Mouse (Mus musculus) thymus, postnatal 10 days (tissue): ENCODE results near the gene Trabd2b.

Experiments used
- DNase-seq, 2 experiments: peaks; one replicate each; pipeline ENCODE4 v3.0.0; 2021; ENCODE audit warnings: low spot score in 2 of 2

Gene Trabd2b

DNA sequence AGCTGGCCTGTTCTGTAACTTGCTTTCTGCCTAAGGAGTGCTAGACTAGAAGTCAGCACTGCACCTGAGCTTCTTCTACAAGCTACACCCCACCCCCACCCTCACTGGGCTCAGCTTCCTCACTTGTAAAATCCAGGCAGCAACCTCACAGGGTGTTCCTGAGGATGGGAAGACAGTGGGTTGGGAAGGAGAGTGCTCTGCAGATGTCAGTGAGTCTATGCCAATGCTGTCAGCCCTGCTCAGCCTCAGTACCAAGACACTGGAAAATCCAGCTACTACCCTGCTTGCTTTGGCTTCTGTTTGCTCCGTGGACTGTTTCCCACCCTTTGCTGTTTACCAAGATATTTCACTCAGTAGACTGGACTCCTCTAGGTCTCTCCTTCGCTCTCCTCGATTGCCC lies 36.1 kb downstream of the Trabd2b start:
- DNase-seq, result no peak

DNA sequence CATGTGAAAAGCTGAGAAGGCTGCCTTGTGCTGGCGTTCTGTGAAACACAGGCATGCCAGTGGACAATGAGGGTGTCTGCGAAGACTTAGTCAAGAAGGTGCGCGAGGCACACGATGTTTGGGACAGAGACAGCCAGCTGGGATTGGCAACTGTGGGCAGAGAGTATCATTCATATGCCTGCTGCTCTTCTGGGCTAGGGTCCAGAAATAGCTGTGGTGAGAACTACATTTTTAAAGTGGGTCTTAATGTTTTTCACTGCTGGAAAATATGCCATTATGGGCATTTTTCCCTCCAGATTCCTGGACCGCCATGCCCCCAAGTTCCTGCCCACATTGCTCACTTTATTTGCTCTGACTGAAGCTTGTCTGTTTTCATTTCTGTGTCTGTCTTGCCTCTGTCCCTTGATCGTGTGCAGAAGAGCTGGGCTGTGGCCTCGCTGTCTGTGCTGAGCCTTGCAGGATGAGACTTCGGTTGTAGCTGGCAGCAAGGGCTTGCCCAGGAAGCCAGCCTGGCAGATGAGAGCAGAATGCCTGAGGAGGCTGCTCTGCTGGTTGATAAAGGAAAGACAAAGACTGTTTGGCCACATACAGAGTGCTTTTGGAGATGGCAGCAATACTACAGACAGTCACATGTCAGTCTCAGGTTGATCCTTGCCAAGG lies 42.0 kb downstream of the Trabd2b start:
- no peak for DNase-seq

GRCm38 (mm10) chr4:114453101-114453500 lies 46.6 kb downstream of the Trabd2b start:
- DNase-seq, result no peak

- DNase-seq, result no peak
Measured at GRCm38 (mm10) chr4:114454016-114454415, 47.5 kb downstream of the Trabd2b start.

GRCm38 (mm10) chr4:114454495-114455186 lies 48.1 kb downstream of the Trabd2b start:
- DNase-seq, result no peak

GRCm38 (mm10) chr4:114457111-114457510 lies 50.6 kb downstream of the Trabd2b start:
- no peak for DNase-seq

DNA sequence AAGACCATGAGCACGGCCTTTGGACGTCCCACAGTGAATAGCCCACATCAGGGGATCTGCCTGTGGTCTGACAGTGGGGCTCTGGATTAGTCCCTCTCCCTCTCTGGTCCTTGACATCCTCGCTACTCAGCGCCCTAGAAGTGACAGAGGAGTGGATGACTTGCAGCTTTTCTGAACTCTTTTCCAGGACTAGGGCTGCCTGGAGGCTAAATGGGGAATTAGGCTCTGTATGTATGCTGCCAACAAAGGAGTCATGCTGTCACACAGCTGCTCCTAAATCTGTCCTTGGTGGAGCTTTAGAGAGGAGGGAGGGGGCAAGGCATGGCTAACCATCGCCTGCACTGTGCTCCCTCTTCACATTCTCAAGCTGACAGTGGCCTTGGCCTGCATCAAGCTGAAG lies 53.1 kb downstream of the Trabd2b start:
- no peak for DNase-seq

DNA sequence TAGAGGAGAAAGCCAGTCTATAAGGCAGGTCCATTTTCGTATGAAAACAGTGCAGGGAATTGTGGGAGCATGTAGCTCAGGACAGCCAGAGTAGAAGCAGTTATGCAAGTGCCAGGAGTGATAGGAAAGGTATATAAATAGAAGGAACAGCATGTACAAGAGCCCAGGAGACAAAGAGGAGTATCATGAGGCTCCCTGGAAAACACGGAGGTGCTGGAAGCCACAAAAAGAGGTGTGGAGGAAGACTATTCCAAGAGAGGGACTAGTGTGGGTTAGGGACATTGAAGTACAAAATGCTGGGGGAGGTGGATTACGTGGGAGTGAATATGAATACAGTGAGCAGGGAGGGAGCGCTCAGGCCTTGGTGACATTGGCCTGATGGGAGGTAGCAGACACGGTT lies 53.9 kb downstream of the Trabd2b start:
- DNase-seq, result no peak

- DNase-seq, result no peak
Measured at GRCm38 (mm10) chr4:114461093-114461492, 54.6 kb downstream of the Trabd2b start.

DNA sequence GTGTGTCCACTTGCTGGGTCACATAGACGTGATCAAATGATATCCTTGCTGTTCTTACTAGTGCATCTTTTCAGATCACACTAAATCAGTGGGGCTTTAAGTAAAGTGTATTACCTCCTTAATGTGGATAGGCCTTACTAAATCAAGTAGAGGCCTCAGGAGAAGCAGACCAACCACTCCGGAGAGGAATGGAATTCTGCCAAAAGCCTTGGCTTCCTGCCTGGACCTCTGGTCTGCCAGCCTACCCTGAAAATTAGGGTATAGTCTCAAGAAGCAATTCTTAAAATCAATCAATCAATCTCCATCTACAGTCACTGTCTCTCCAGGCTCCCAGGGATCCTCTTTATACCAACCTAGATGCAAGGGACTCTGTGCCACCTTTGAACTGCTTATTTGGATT lies 59.1 kb downstream of the Trabd2b start:
- DNase-seq, result no peak

- DNase-seq, result no peak
Measured at GRCm38 (mm10) chr4:114467371-114468094, 61.0 kb downstream of the Trabd2b start.

DNA sequence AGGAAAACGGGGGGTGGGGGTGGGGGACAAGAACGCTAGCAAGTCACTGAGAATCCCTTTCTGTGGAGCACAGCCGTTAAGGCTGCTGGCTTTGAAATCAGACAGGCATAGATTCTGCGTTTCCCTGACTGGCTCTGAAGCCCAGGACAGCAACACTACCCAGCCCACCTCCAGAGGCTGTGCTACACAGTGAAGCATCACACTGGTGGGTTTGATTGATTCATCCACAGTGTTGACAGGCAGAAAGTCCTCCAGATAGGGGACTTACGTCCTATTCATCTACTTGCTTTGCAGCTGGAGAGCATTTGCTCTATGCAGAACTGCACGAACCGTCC lies 61.5 kb downstream of the Trabd2b start:
- no peak for DNase-seq

- no peak for DNase-seq
Measured at GRCm38 (mm10) chr4:114469881-114470280, 63.4 kb downstream of the Trabd2b start.

GRCm38 (mm10) chr4:114472143-114472542 lies 65.6 kb downstream of the Trabd2b start:
- DNase-seq, result no peak

DNA sequence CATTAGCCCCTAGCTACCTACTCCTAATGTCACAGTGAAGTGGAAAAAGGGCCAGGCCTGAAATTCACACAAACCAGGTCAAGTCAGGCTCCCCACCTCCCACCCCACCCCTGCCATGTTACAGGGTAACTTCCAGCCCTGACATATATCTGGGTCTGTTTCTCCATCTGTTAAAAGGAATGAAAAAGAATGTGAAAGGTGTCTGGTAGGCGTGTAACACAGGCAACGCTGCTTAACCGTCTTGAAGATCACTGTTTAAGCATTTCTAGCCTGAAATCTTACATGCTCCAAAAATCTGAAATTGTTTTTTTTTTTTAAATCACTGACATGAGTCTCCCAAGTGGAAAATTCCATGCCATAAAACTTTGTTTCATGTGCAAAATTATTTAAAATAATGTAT lies 69.8 kb downstream of the Trabd2b start:
- DNase-seq, result no peak

GRCm38 (mm10) chr4:114477082-114477771 lies 70.7 kb downstream of the Trabd2b start:
- DNase-seq, result no peak

DNA sequence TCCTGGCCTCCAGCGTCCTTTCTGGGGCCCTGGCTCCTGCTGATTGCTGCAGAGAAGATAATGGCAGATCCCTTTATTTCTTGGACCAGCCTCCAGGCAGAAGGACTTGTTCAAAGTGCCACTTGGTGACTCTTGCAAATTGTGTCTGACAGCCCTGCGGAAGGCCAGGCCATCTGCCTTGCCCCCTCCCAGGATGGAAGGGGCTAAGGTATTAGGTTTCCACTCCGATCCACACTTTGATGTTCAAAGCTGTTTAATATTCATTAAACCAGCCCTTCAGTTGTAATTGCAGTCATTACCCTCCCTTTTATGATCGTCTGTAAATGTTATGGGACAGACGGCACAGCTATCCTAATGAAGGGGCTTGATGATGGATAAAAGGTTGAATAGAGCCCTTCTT lies 75.0 kb downstream of the Trabd2b start:
- no peak for DNase-seq

DNA sequence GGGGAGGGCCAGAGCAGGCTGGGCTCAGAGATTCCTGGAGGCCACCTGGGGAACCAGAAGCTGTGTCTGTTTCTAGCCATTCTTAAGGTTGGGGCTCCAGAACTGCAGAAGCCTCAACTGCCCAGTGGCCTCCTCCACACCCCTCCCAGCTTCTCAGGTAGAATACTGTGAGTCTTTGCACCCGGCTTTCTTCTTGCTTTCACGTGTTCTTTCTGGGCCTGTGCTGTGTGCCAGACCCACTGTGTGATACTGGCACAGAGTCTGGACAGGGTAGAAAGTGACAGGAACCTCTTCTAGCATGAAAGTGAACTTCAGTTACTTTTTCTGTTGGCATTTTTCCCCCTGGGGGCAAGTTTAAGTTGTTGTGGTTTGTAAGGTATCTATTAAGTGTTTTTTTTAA lies 77.6 kb downstream of the Trabd2b start:
- no peak for DNase-seq

DNA sequence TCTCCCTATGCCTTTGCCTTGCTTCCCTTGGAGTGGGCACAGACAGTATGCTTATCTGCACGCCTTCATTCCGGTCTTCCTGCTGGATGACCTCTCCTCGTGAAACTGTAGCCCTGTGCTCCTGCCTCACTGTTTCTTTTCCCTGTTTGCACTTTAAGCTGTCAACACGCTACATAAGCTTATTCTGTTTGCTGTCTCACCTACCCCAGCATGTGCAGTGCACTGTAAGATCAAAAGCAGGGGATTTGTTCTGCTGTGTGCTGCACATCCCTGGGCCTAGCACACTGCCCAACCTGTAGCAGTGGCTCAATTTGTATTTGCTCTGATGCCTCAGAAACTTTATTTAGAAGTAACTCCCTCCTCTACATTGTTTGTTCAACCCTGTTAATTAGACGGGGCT lies 79.5 kb downstream of the Trabd2b start:
- no peak for DNase-seq

GRCm38 (mm10) chr4:114486885-114487531 lies 80.5 kb downstream of the Trabd2b start:
- no peak for DNase-seq

GRCm38 (mm10) chr4:114487701-114488100 lies 81.2 kb downstream of the Trabd2b start:
- no peak for DNase-seq

DNA sequence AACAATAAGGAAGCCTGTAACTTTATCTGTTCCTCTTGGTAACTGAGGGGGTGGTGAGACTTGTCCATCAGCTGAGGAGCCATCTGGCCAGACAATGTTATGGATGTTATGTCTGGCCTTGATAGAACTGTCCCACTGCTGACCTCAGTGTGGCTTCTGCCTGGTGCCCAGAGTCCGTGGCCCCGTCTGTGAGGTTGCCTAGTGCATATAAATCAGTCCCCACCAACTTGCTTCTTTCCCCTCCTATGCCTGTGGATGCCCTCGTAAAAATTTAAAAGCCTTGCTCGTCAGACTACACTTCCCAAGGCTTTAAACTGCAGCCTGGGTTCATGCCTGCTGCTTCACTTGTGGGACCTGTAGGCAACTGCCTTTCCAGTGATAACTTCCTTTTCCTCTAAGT lies 85.6 kb downstream of the Trabd2b start:
- DNase-seq, result no peak
